Mouse (Mus musculus) limb, embryonic 11.5 days (tissue): ENCODE measurements around the gene Rasa2. TPM values are rescaled to one million over a fixed set of nuclear protein-coding genes. Genes with fewer than 3 reads are reported as not detected.
"Not testable (repeated sequence)": the region's sequence is repeated elsewhere in the genome, so short reads cannot be mapped to it uniquely, and the experiment has no call there.

ENCODE experiments used
- ATAC-seq: fragments of 200-750 bp; cut with Nextera tagmentation; 2 replicates; pipeline ENCODE4 v1.8.0; 2017; ENCODE audit warnings: low read depth; ENCODE audit not compliant: insufficient number of reproducible peaks, low FRiP score, low TSS enrichment
- DNase-seq: peaks from one replicate; pipeline ENCODE4 v3.0.0-alpha.2; 2015; ENCODE audit warnings: low spot score
- H3K27ac ChIP-seq: fragments of 300-500 bp; sonication (generic); replicated peaks from 2 replicates; pipeline ENCODE4 v1.5.1; 2014; ENCODE audit warnings: low read depth, mild to moderate bottlenecking, low read length
- H3K27me3 ChIP-seq: fragments of 300-500 bp; sonication (generic); 2 replicates; pipeline ENCODE4 v1.6.1; 2014; ENCODE audit warnings: mild to moderate bottlenecking, low read length, mixed read lengths; ENCODE audit not compliant: control insufficient read depth, insufficient read depth
- H3K36me3 ChIP-seq: fragments of 300-500 bp; sonication (generic); 2 replicates; pipeline ENCODE4 v1.6.1; 2014; ENCODE audit warnings: mild to moderate bottlenecking, low read length, moderate library complexity, mixed read lengths; ENCODE audit not compliant: control insufficient read depth, insufficient read depth
- H3K4me1 ChIP-seq: fragments of 300-500 bp; sonication (generic); 2 replicates; pipeline ENCODE4 v1.6.1; 2014; ENCODE audit warnings: low read length, mixed read lengths; ENCODE audit not compliant: control insufficient read depth, insufficient read depth
- H3K4me2 ChIP-seq: fragments of 300-500 bp; sonication (generic); 2 replicates; pipeline ENCODE4 v1.6.1; 2014; ENCODE audit warnings: low read depth, mild to moderate bottlenecking, moderate library complexity; ENCODE audit not compliant: severe bottlenecking
- H3K4me3 ChIP-seq: fragments of 300-500 bp; sonication (generic); 2 replicates; pipeline ENCODE4 v1.5.1; 2014; ENCODE audit warnings: low read depth, low read length
- H3K9ac ChIP-seq: fragments of 300-500 bp; sonication (generic); 2 replicates; pipeline ENCODE4 v1.6.1; 2014; ENCODE audit warnings: mild to moderate bottlenecking, low read length
- H3K9me3 ChIP-seq: fragments of 300-500 bp; sonication (generic); 2 replicates; pipeline ENCODE4 v1.6.1; 2016; ENCODE audit warnings: low read length; ENCODE audit not compliant: control insufficient read depth
- WGBS: fragments of 180-500 bp; shearing (Covaris S2); extraction: QIAGEN DNeasy Blood & Tissue Kit; methylation state at CpG from one replicate; pipeline ENCODE4 v1.1.7; 2014; 5-methylcytosine and 5-hydroxymethylcytosine counted together
- polyA plus RNA-seq: library from polyadenylated mRNA; unstranded; fragments of >200 nt; fragmentation: Nextera tagmentation; extraction: Ambion mirVana; gene quantifications from 2 replicates; pipeline ENCODE4 v1.2.1, GENCODE M21; 2014

Gene Rasa2
- polyA plus RNA-seq, 1 experiment from 2014 or later, result 20.6 TPM

- Histone ChIP-seq H3K4me2 (no peak within 1 kb of the TSS), H3K9ac (no peak within 1 kb of the TSS), H3K4me3 (no peak within 1 kb of the TSS), H3K4me1 (no peaks in the 10 kb centered on the region), H3K36me3 (no peaks in the 10 kb centered on the region), H3K27me3 (no peaks in the 10 kb centered on the region), H3K27ac (no peak within 1 kb of the TSS), H3K9me3 (no peaks in the 10 kb centered on the region; the same call in 1 of the 2 replicates)
- 0 out of 2 replicates have a peak, but pooled peaks have one; percentile 26 for ATAC-seq
- 64% methylated on average over 12 of the region's 12 CpGs for WGBS
- no peak for DNase-seq
These were observed 106.4 kb downstream of the Rasa2 start, which contains the start of gene Gm28729 for GRCm38 (mm10) chr9:96524972-96525506. Gene Gm28729, minus strand, starts transcription at chr9:96525264.

- Histone ChIP-seq H3K36me3 (no peaks in the 10 kb centered on the region), H3K27me3 (no peaks in the 10 kb centered on the region), H3K4me2 (no peak overlapping the region), H3K9ac (no peak overlapping the region), H3K4me1 (no peaks in the 10 kb centered on the region), H3K27ac (no peak overlapping the region), H3K4me3 (no peak overlapping the region), H3K9me3 (no peaks in the 10 kb centered on the region; the same call in 1 of the 2 replicates)
- ATAC-seq (no peak), DNase-seq (no peak)
- 89% methylated on average over 5 of the region's 5 CpGs for WGBS
These were observed 108.3 kb downstream of the Rasa2 start for GRCm38 (mm10) chr9:96523148-96523547.

DNA sequence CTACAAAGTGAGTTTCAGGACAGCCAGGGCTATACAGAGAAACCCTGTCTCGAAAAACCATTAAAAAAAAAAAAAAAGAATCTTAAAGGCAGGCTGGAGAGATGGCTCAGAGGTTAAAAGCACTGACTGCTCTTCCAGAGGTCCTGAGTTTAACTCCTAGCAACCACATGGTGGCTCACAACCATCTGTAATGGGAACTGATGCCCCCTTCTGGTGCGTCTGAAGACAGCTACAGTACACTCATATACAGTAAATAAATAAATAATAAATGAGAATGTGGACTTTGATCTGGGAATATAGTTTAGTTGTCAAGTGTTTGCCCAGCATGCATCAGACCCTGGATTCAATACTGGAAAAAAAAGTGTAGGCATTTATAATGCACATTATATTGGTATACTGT, 109.8 kb downstream of the Rasa2 start:
- H3K4me3 ChIP-seq, ATAC-seq, H3K9me3 ChIP-seq, H3K27ac ChIP-seq, H3K36me3 ChIP-seq, H3K4me2 ChIP-seq, DNase-seq, H3K4me1 ChIP-seq, H3K9ac ChIP-seq, H3K27me3 ChIP-seq: not testable (repeated sequence)
- WGBS, result 75% methylated on average over 2 of the region's 2 CpGs

DNA sequence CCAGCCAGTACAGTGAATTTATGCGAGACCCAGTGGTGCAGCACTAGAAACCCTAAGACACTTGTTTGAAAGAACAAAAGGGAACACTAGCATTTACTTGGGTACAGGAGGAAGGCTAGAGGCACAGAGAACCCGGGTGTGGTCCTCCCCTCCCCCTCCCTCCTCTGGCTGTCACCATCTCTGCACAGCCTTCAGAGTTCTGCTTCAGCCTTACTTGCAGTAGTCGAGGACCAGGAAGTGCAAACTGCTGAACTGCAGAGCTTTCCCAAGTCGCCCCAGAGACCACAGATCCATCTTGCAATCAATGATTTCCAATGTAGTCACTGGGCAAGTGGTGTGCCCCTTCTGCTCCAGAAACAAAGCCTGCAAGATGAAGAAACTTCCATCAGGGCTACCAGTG, 114.0 kb downstream of the Rasa2 start:
- no peaks in the 10 kb centered on the region for H3K9me3 ChIP-seq
- H3K36me3 ChIP-seq, result no peaks in the 10 kb centered on the region
- no peak for DNase-seq
- no peak overlapping the region for H3K9ac ChIP-seq
- WGBS, result 40% methylated on average over 4 of the region's 4 CpGs
- no peak for ATAC-seq
- H3K4me1 ChIP-seq, result 0 out of 2 replicates have a peak, but pooled peaks cover 2% of the 10 kb centered on the region
- no peak overlapping the region for H3K27ac ChIP-seq
- no peaks in the 10 kb centered on the region for H3K27me3 ChIP-seq
- H3K4me2 ChIP-seq, result no peak overlapping the region
- H3K4me3 ChIP-seq, result no peak overlapping the region

DNA sequence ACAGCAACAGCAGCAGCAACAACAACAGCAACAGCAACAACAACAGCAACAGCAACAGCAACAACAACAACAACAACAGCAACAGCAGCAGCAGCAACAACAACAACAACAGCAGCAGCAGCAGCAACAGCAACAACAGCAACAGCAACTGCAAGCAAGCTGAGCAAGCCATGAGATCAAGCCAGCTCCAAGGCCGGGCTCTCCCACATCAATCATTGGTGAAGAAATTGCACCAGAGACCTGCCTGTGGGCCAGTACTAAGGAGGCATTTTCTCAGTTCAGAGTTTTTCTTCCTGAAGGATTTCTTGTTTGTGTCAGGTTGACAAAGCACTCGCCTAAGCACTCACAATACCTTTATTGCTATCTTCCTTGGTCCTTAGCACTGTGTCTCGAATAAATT, 114.6 kb downstream of the Rasa2 start:
- ATAC-seq (no peak), DNase-seq (no peak)
- 64% methylated on average over 3 of the region's 3 CpGs for WGBS
- Histone ChIP-seq H3K4me3 (no peak overlapping the region), H3K4me2 (no peak overlapping the region), H3K9ac (no peak overlapping the region), H3K27me3 (no peaks in the 10 kb centered on the region), H3K36me3 (no peaks in the 10 kb centered on the region), H3K27ac (no peak overlapping the region), H3K9me3 (no peaks in the 10 kb centered on the region), H3K4me1 (0 out of 2 replicates have a peak, but pooled peaks cover 2% of the 10 kb centered on the region)

- ATAC-seq, result no peak
These were observed 115.7 kb downstream of the Rasa2 start for GRCm38 (mm10) chr9:96515737-96516136.

GRCm38 (mm10) chr9:96514278-96514677, 117.1 kb downstream of the Rasa2 start:
- Histone ChIP-seq H3K27me3 (no peaks in the 10 kb centered on the region), H3K9ac (no peak overlapping the region), H3K9me3 (no peaks in the 10 kb centered on the region), H3K36me3 (no peaks in the 10 kb centered on the region), H3K4me2 (no peak overlapping the region), H3K4me1 (0 out of 2 replicates have a peak, but pooled peaks cover 2% of the 10 kb centered on the region), H3K27ac (no peak overlapping the region), H3K4me3 (no peak overlapping the region)
- 86% methylated on average over 5 of the region's 5 CpGs for WGBS
- no peak for ATAC-seq
- no peak for DNase-seq

More at GRCm38 (mm10) chr9:96515737-96516136, 115.7 kb downstream of the Rasa2 start:
- WGBS, result 89% methylated on average over 5 of the region's 5 CpGs
- Histone ChIP-seq H3K36me3 (no peaks in the 10 kb centered on the region), H3K4me1 (0 out of 2 replicates have a peak, but pooled peaks cover 2% of the 10 kb centered on the region), H3K4me2 (no peak overlapping the region), H3K9ac (no peak overlapping the region), H3K4me3 (no peak overlapping the region), H3K27me3 (no peaks in the 10 kb centered on the region), H3K27ac (no peak overlapping the region), H3K9me3 (no peaks in the 10 kb centered on the region)
- no peak for DNase-seq

DNA sequence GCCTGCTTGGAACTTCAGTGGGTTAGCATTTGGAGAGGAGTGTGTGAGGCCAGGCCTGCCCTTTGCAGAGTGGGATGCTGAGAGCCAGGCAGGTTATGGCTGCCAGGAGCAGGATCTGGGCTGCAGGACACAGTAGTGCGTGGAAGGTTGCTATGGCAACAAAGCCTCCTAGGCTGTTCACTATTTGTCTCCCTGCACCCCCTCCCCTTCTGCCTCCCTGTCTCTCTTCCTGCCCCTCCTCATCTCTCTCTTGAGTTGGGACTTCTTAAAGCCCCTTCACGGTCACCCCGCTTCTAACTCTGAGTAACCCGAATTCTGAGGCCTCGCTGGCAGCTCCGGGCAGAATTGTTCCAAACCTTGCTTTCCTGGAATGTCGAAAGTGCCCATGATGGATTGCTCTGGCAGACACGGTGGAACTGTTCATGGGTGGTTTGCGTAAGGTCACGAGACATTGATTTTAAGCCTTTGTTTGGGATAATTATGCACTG, 125.4 kb downstream of the Rasa2 start:
- H3K27me3 ChIP-seq, result no peaks in the 10 kb centered on the region
- no peaks in the 10 kb centered on the region for H3K36me3 ChIP-seq
- H3K9ac ChIP-seq, result peak overlapping the region; percentile 30; the same call in 1 of the 2 replicates
- no peaks in the 10 kb centered on the region for H3K9me3 ChIP-seq
- 0 out of 2 replicates have a peak overlapping the region, but pooled peaks have one; percentile 43 for H3K27ac ChIP-seq
- H3K4me3 ChIP-seq, result no peak overlapping the region
- ATAC-seq, result peak; percentile 74; the same call in 1 of the 2 replicates
- WGBS, result 29% methylated on average over 10 of the region's 10 CpGs
- peak overlapping the region; percentile 12; the same call in 1 of the 2 replicates for H3K4me2 ChIP-seq
- peaks cover 14% of the 10 kb centered on the region for H3K4me1 ChIP-seq
- peak; percentile 69 for DNase-seq
